Mouse (Mus musculus) spleen, postnatal 4 days (tissue): ENCODE results near the gene Cacfd1.

Experiments used
- DNase-seq, 2 experiments: peaks; one replicate each; pipeline ENCODE4 v3.0.0; 2022; ENCODE audit warnings: low spot score in 2 of 2

Gene Cacfd1

DNA sequence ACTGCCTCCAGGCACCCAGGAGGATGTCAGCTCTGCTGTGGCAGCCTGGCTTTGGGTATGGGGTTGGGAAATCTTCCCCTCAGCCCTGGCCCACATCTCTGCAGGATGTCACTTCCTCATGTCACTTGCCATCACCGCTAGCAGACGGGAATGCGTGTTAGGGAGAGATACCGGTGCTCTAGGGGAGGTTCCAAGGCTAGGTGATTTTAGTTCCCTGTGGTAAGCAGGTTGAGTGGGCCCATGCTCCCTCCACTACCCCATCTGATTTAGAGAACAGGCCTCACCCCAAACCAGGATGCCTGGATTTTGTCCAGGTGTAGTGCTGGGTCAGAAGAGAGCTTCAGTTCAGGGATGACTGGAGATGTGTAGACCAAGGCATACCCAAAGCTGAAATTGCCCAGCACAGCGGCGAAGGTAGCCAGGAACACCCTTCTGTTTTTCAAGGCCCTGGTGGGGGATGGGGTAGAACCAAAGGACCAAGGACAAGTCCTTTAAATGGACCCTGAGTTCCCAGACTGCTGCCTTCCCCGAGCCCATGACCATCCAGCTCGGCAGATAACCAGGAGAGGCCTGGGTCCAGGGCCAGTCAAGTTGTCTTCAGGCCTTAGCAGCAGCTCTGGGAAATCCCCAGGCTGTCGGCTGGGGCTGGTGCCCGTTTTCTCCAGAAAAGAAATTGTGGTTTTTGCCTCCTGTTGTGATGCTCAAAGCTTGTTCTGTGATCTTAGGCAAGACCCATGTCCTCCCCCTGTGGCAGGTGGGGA lies 17.3 kb downstream of the Cacfd1 start:
- no peak for DNase-seq

DNA sequence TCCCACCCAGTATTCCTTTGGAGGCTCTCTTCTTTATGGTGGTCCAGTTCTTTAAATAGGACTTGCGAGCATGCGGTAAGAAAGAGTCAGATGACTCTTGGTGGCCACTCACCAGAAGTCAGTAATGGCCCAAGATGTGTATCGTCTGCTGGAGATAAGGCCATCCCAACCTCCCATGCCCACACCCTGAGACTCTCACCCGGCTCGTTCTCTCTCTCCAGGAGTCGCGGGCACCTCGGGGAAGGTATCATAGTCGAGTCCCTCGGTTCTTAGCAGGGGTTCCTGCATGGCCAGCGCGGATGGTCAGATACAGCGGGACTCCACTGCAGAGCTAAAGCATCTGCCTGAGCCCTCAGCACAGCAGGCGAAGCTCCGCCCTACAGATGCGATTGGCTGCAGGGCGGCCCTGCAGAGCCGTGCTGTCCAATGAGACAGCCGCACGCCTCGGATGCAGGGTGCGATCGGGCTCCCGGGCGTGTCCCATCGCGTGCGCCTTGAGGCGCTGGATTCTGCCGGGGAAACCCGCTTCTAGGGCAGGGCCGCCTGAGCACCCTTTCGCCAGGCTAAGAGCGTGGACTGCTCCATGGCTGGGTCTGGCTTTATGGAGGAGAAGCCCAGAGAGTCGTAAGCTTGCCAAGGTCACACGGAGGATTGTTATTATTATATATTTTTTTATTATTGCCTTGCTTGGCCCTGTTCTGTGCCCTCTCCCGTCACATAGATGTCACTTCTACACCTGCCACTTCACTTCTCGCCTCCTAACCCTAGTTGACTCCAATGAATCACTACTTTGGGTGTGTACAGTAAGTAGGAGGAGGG lies 18.1 kb downstream of the Cacfd1 start, which contains the start of gene Slc2a6:
Gene Slc2a6, minus strand, starts transcription at position 381 of the 819 bp plus-strand sequence.
- peak; percentile 80 to 90 for DNase-seq

DNA sequence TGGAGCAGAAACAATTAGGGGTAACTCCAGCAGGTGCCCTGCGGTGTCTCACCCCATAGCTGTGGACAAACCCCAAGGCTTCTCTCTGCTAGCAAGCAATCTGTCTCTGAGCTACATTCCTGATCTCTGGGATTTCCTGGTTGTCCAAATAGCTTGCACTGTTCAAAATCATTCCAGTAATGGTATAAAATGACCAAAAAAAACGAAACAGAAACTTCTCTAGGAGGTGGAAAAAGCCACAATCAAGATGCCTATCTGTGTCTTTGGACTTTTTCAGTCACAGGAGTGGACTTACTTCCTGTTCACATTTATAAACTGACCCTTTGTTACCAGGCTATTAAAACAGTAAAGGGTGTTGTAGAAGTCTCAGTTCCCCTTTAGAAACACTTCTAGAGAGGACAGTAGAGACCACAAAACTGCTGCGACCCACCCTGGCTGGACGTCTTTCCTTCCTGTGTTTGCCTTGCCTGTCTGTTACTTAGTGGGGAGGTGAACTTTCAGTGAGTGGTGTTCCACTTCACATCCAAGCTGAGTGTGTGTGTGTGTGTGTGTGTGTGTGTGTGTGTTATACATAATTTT lies 18.8 kb downstream of the Cacfd1 start:
- DNase-seq: no peak

DNA sequence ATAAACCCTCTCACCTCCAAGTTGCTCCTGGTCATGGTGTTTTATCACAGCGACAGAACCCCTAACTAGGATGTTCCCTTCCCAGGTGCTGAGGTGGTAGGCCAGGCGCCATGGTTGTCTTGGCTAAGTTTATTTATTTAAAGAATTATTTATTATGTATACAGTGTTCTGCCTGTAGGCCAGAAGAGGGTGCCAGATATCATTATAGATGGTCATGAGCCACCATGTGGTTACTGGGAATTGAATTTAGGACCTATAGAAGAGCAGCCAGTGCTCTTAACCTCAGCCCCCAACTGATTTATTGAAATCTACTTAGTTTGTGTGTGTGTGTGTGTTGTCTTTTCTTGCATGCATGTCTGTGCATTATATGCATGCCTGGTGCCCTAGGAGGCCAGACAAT lies 22.6 kb downstream of the Cacfd1 start:
- no peak for DNase-seq

DNA sequence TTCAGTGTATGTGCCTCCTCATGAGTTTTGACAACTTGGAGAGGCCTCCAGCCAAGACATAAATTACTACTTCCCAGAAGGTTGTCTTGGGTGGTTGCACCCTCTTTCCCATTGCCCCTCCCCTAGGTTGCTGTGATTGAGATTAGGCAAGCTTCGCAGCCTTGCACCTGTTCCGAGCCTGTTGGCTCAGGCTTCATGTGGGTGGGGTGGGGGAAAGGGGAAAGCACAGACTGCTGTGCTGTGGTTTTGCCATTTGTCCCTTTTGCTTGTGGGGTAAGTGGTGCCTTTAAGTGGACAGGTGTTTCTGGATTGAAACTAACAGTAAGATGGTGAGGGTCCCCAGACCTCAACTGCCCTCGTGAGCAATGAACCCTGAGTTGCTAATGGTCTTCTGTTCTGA lies 26.3 kb downstream of the Cacfd1 start:
- DNase-seq: no peak

DNA sequence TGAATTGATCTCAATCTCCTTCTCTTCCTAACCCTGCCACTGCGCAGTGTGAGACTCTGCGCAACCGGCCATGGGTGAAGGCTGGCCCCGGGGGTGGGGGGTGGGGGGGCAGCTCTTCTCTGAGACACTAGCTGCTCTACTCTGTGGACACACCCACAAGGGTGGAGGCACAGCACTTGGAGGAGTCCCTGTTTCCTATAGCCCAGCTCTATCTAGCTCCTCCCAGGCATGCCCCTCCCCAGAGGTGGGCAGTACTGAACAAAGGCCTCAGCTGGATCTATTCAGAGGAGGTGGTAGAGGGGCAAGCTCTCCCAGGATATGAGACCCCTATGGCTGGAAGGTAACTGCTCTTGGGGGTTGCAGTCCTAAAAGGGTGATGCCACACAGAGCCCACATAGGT lies 27.3 kb downstream of the Cacfd1 start:
- no peak for DNase-seq

DNA sequence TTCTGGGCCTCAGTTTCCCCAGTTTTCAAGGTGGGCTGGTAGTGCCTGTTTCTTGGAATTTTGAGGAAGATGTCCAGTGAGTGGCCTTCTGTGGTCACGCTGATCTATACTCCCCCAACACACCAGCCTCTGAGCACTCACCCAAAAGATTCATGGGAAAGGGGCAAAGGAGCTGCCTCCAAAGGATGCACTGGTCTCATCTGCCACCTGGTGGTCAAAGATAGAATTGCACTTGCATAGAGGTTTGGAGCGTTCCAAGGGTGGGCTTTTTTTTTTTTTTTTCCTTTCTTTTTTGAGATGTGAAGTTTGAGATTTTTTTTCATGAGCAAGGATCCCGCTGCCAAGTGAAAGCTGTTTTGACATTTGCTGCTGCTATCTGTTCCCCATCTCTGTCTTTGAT lies 28.9 kb downstream of the Cacfd1 start:
- peak; percentile 69 to 87 for DNase-seq

DNA sequence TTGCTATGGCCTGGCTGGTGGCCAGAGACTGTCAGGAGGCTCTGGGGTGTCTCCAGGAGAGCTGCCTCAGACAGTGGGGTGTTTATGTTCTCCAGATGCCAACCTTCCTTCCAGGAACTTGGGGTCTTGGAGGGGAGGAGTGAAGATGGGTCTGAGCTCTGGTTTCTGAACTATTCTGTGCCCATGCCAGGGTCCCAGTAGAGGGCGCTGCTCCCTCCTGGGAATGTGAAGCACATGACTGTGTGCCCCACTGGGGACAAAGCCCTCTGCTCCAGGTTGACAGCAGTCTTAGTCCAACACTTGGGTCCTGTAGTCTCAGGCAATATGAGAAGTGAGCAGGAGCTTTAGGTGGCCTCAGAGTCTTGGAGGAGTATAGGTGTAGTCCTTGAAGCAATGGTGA lies 29.6 kb downstream of the Cacfd1 start:
- no peak for DNase-seq

DNA sequence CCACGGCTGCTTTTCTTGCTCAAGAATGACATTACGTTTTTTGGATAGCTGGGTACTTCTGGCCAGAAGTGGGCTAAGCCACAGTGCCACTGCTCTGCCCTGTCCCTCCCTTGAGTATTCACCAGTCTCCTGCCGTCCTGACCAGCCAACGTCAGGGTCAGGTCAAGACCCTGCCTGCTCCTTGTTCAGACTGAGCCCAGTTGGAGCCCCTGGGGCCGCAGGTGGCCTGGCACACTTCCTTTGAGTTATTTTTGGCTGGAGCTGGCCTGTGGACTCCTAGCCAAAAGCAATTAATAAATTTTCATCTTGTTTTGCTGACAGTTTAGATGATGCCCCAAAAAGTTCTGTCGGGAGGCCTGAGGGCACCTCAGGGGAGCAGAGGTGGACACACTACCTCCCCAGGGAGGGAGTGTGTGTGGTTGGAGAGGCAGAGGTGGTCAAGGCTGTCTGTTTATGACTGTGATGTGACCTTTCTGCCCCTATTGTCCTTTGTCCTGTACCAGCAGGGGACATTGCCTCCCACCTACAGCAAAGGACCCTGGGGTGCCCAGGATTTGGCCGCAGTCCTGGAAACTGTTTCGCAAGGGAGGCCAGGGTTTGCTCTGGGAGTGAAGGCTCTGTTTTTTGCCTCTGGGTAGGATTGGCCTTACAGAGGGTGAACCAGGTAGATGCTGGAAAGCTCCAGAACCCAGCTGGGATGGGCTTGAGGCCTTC lies 32.6 kb downstream of the Cacfd1 start:
- no peak for DNase-seq

DNA sequence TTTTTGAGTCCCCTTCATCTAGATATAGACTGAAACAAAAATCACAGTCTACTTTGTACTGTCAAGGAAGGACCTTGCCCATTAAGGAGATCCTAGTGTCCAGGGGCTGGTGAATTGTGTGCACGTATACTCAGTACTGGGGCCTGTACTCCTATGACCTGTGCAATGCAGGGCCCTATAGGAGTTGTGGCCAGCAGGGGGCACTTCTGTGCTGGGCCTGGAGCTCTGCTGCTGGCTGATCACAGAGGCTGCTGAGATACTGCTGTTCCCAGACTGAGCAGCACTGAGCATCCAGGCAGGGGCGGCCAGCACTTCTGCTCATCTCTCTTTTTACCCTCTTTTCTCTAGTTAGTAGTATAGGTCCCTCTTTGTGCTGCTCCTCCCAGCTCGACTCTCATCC lies 33.7 kb downstream of the Cacfd1 start:
- DNase-seq: peak; percentile 64 to 85

DNA sequence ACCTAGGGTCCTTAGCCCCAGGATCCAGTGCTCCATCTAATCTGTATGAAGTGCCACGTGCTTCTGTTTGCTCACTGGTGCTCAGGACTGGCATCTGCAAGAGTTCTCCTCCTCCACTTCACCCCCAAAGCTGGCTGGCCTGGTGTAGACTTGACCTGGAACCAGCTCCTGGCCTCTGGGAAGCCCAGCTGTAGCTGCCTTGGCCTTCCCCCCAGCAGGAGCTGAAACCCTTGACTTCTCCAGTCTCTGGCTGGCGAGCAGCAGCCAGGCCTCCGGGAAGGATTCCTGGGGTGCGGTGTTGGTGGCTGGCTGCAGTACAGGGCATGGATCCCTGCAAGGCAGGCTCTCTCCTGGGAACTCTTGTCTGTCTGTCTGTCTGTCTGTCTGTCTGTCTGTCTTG lies 34.4 kb downstream of the Cacfd1 start:
- DNase-seq: no peak

DNA sequence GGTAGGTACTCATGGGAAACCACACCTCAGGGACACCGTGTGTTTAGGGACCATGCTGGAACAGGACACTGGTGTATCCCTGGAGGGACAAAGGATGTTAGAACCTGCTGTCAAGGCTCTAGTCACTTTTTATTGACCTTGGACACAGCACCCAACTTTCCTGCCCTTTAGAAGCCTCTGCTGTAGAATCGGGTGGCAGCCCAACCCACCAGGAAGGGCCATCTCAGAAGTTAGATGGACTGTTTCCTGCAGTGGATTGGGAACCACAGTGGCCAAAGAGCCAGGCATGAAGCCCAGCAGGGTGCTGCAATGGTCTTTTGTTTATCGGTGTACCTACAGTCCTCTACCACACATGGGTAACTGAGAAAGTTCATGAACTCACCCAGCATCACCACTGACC lies 34.9 kb downstream of the Cacfd1 start:
- no peak for DNase-seq

DNA sequence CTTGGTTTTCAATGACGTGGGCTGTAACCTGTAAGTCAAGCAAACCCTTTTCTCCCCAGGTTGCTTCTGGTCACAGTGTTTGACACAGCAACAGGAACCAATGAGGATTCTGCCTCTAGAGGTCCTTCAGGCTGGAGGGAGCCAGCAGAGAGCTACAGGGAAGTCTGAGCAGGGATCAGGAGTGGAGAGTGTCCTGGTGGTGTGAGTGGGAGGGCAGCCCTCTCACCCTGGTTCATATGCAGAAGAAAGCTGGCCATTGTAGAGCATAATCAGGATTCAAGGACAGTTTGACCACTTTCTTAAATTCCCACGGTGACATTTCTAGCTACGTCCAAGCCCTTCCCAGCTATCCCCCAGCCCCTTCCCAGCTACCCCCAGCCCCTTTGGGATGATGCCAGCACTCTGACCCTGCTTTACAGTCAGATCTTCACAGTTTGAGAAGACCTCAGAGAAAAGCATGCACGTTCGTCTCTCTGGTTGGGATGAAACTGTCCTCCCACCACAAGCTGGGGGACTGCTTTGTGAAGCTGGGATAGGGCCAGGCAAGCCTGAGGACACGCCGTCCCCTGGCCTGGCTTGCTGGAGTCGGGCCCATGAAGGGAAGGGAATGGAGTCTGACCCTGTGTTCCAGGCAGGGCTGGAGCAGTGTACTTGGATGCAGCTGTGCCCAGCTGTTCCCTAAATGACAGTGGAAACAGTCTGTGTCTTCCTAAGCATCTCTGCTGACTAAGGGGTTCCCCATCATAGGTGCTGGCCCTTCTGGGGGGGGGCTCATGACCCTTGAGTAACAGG lies 36.4 kb downstream of the Cacfd1 start:
- no peak for DNase-seq

DNA sequence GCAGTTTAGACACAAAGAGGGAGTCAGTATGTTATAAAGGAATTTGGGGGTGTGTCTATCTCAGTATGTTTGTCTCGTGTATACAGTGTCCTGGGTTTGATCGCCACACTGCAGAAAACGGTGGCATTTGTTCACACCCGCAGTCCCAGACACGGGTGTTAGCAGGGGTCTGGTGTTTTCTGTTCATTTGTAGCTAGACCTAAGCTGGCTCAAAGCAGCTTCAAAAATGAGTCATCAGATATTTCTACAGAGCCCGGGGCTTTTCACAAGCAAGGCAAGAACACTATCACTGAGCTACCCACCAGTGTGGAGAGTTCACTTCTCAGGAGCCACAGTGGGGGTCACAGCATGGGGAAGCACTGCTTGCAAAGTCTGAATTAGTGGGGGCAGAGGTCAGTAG lies 39.7 kb downstream of the Cacfd1 start:
- DNase-seq: no peak

DNA sequence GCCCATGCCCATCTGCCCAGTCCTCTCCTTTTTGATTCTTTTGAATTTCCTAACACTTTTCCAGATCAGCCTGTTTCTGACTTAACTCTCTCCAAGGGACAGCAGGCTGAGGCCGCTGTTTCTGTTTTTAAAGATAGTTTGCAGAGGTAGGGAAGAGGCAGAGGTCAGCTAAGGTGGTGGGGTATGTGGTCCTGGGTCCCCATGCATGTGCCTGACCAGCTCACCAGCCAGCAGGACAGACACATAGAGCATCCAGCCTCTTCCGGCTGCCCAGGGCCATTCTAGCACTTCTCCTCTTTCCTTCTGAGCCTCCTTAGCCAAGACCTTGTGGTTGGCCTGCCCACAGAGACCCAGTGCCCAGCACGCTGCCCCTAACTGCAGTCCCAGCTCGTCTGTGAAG lies 48.5 kb downstream of the Cacfd1 start:
- no peak for DNase-seq

DNA sequence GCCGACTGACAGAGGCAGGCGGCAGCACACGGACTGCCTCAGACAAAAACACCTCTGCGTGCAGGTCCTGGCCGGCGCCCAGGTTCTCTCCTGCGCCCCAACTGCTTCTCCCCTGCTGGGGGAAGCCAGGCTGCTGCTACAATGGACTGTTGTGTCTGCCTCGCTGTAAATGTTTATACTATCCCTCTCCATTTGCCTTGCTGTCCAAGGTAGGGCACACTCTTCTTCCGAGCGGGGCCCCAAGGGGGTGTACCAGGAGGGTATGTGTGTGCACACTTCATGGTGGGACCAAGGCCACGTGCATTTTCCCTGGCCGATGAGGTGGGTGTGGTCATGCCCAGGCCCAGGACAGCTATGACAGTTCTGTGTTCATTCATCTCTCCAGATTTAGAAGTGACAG lies 49.0 kb downstream of the Cacfd1 start:
- no peak for DNase-seq

DNA sequence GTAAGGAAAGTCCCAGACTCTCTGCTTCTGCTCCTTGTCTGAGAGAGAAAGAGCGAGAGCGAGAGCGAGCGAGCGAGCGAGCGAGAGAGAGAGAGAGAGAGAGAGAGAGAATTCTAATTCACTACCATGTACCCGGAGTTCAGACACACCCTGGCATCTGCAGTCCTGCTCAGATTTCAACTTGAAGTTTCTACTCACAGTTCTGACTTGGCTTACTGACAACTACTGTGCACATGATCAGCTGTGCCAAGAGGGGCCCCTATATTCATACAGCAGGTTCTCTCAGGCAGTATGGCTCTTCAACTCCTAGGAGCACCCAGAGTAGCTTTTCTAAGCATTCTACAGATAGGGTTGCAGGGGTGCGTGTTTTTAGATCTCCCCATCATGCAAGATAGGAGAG lies 49.5 kb downstream of the Cacfd1 start:
- no peak for DNase-seq

DNA sequence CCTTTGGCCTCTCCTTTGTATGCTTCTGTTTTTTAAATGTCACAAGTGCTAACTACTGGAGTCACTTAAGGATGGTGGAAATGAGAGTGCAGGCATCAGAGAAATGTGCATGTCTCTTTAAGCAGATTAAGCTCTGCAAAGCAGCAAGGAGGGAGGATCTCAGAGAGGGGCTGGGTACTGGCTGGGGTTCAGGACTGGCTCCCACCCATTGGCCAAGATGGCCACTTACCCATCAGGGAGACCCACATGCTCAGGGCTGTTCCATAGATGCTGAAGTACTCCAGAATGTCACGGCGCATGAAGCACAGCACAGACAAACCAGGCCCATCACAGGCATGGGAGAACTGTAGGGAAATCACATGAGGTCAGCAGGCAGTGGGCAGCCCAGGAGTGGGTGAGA lies 57.4 kb downstream of the Cacfd1 start:
- no peak for DNase-seq

DNA sequence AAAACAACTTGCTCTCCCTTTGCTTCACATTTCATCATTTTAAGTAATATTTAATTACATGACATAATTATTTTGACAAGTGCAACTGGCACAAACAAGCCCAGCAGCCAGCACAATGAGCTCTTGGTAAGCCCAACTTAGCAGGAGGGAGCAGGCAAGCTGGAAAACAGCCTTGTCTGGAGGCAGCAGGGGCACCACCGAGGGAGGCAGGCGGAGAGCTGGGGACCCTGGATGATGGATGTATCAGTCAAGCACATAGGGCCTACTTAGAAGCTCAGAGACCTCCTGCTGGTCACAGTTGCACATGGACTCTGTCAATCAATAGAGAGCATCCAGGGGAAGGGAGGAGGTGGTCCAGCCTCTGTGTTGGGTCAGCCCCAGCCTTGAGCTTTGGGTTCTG lies 58.3 kb downstream of the Cacfd1 start:
- DNase-seq: no peak

DNA sequence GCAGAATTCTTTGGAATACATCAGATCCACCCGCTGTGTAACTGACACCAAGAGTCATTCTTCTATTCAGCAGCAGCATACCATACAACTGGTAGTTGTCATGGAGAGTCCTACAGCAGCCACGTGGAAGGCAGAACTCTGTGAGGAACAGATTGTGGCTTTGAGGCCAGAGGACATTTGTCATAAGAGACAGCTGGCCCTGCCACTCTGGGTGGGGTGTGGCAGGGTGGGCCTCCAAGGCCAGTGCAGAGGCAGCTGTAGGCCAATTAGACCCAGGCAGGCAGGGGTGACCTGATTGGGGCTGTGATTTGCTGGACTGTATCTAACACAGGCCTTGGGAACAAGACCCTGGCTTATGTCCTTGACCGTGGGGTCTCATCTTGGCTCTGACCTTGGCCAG lies 59.9 kb downstream of the Cacfd1 start:
- no peak for DNase-seq

DNA sequence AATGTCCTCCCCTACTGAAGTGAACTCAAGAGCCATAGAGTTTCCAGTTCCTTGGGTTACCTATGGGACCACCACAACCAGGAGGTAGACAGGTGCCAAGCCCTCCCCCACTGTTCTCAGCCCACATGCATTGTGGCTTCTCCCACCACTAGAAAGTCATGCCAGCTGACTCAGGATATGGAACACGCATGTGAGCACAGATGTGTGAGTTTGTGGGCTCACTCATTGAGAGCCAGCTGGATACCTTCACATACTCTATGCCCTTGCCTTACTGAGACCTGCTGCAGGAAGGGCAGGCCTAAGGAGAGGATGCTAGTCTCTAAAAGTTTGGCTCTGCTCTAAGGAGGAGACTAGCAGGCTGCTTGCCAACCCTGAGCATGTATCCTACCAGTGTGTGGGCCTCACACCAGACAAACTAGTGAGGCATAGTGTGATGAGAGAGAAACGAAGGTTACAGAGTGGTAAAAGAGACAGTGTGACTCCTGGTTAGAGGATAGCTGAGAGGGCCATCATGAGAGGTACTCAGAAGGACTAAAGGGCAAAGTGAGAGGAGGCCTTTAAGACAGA lies 60.6 kb downstream of the Cacfd1 start:
- DNase-seq: no peak
